Mouse (Mus musculus): ENCODE measurements around the gene Tmem219. TPM values are rescaled to one million over a fixed set of nuclear protein-coding genes. Genes with fewer than 3 reads are reported as not detected.
"Not testable (repeated sequence)": the region's sequence is repeated elsewhere in the genome, so short reads cannot be mapped to it uniquely, and the experiment has no call there.

Gene Tmem219
- total RNA-seq, 2 experiments from 2014 or later, result 10.9 to 13.0 TPM

- peak; percentile 97 for DNase-seq
- intact Hi-C loops (cut with DNase I), result loop anchor here (10.0 kb wide), 1 partner anchor 256 kb away; no protein-coding TSS in a partner anchor
Observed at GRCm38 (mm10) chr7:126928384-126929037, 5.8 kb upstream of the Tmem219 start, which contains the start of gene Kctd13. Gene Kctd13 (plus strand): TSS chr7:126928879.

- intact Hi-C loops (cut with DNase I), result loop anchor here (10.0 kb wide), 1 partner anchor 259 kb away; no protein-coding TSS in a partner anchor
- no peak for DNase-seq
Observed at GRCm38 (mm10) chr7:126926299-126926698, 3.6 kb upstream of the Tmem219 start.

- DNase-seq, result no peak
- intact Hi-C loops (cut with DNase I), result loop anchor here (10.0 kb wide), 1 partner anchor 261 kb away; no protein-coding TSS in a partner anchor
Observed at GRCm38 (mm10) chr7:126923999-126924398, 1.3 kb upstream of the Tmem219 start.

- no peak for DNase-seq
- intact Hi-C loops (cut with DNase I), result loop anchor here (10.0 kb wide), 1 partner anchor 263 kb away; no protein-coding TSS in a partner anchor
Observed at GRCm38 (mm10) chr7:126921563-126921962, 1.2 kb downstream of the Tmem219 start.

- intact Hi-C loops (cut with DNase I), result loop anchor here (10.0 kb wide), 1 partner anchor 265 kb away; no protein-coding TSS in a partner anchor
- no peak for DNase-seq
Observed at GRCm38 (mm10) chr7:126919973-126920372, 2.7 kb downstream of the Tmem219 start.

- intact Hi-C loops (cut with DNase I); DNase-seq: not testable (repeated sequence)
Observed at GRCm38 (mm10) chr7:126918356-126918755, 4.4 kb downstream of the Tmem219 start.

GRCm38 (mm10) chr7:126914844-126915243 lies 7.9 kb downstream of the Tmem219 start:
- no peak for DNase-seq
- intact Hi-C loops (cut with DNase I), result no loop called here

GRCm38 (mm10) chr7:126905590-126905989 lies 17.1 kb downstream of the Tmem219 start:
- DNase-seq, result no peak
- intact Hi-C loops (cut with DNase I), result no loop called here

- not testable (repeated sequence) for DNase-seq
- intact Hi-C loops (cut with DNase I), result loop anchor here (5.0 kb wide), 2 partner anchors 33 to 37 kb away; partner anchors contain the start of genes Hirip3 and Ino80e
Observed at GRCm38 (mm10) chr7:126899781-126900180, 22.9 kb downstream of the Tmem219 start.

GRCm38 (mm10) chr7:126898102-126898990 lies 24.4 kb downstream of the Tmem219 start:
- intact Hi-C loops (cut with DNase I), result loop anchor here (5.0 kb wide), 2 partner anchors 34 to 36 kb away; partner anchors contain the start of genes Hirip3 and Ino80e
- DNase-seq, result peak; percentile 99 to 100

- intact Hi-C loops (cut with DNase I), result loop anchor here (5.0 kb wide), 2 partner anchors 35 kb away; partner anchors contain the start of genes Hirip3 and Ino80e
- DNase-seq, result peak; percentile 31 to 34
Observed at GRCm38 (mm10) chr7:126897390-126898101, 25.2 kb downstream of the Tmem219 start.

GRCm38 (mm10) chr7:126896912-126897311 lies 25.8 kb downstream of the Tmem219 start:
- no peak for DNase-seq
- intact Hi-C loops (cut with DNase I), result loop anchor here (5.0 kb wide), 2 partner anchors 35 kb away; partner anchors contain the start of genes Hirip3 and Ino80e

- DNase-seq, result no peak
Observed at GRCm38 (mm10) chr7:126888852-126889251, 33.9 kb downstream of the Tmem219 start.

GRCm38 (mm10) chr7:126887281-126887680 lies 35.4 kb downstream of the Tmem219 start:
- intact Hi-C loops (cut with DNase I), result no loop called here

More at GRCm38 (mm10) chr7:126888852-126889251, 33.9 kb downstream of the Tmem219 start:
- intact Hi-C loops (cut with DNase I), result no loop called here

GRCm38 (mm10) chr7:126884286-126885164 lies 38.2 kb downstream of the Tmem219 start, which contains the start of gene Taok2:
Gene Taok2 (minus strand): TSS chr7:126884703.
- DNase-seq, result peak; percentile 98 to 99
- intact Hi-C loops (cut with DNase I), result no loop called here

More at GRCm38 (mm10) chr7:126887281-126887680, 35.4 kb downstream of the Tmem219 start:
- no peak for DNase-seq

- peak in 1 of 2 experiments; percentile 39 for DNase-seq
- intact Hi-C loops (cut with DNase I), result no loop called here
Observed at GRCm38 (mm10) chr7:126883731-126884181, 39.0 kb downstream of the Tmem219 start.

- DNase-seq, result peak in 1 of 2 experiments; percentile 38
- intact Hi-C loops (cut with DNase I), result loop anchor here (2.0 kb wide), 1 partner anchor 16 kb away; no protein-coding TSS in a partner anchor
Observed at GRCm38 (mm10) chr7:126881040-126881439, 41.7 kb downstream of the Tmem219 start.

GRCm38 (mm10) chr7:126877239-126877638 lies 45.5 kb downstream of the Tmem219 start:
- intact Hi-C loops (cut with DNase I), result no loop called here
- no peak for DNase-seq

- intact Hi-C loops (cut with DNase I), result no loop called here
- no peak for DNase-seq
Observed at GRCm38 (mm10) chr7:126870520-126870891, 52.2 kb downstream of the Tmem219 start.

Measured in heart, postnatal 14 days (tissue).